Mouse (Mus musculus) hindbrain, embryonic 14.5 days (tissue): ENCODE data around the gene Prpf6. TPM values are rescaled to one million over a fixed set of nuclear protein-coding genes. Genes with fewer than 3 reads are reported as not detected.
A peak's percentile ranks its signal among the peaks of the same experiment; 100 is the strongest.

Source experiments
- ATAC-seq: fragments of 200-750 bp; cut with Nextera tagmentation; 2 replicates; pipeline ENCODE4 v1.8.0; 2017; ENCODE audit warnings: moderate number of reproducible peaks, mild to moderate bottlenecking, moderate TSS enrichment, moderate library complexity; ENCODE audit not compliant: low FRiP score
- DNase-seq: peaks from one replicate; pipeline ENCODE4 v3.0.0-alpha.2; 2015; ENCODE audit warnings: low spot score
- H3K27ac ChIP-seq: fragments of 300-500 bp; sonication (generic); 2 replicates; pipeline ENCODE4 v1.5.1; 2014; ENCODE audit warnings: mild to moderate bottlenecking, moderate library complexity
- H3K27me3 ChIP-seq: fragments of 300-500 bp; sonication (generic); 2 replicates; pipeline ENCODE4 v1.6.1; 2014; ENCODE audit warnings: mild to moderate bottlenecking, low read length, mixed read lengths; ENCODE audit not compliant: control insufficient read depth, insufficient read depth
- H3K36me3 ChIP-seq: fragments of 300-500 bp; sonication (generic); replicated peaks from 2 replicates; pipeline ENCODE4 v1.6.1; 2014; ENCODE audit not compliant: control insufficient read depth, insufficient read depth
- H3K4me1 ChIP-seq: fragments of 300-500 bp; sonication (generic); replicated peaks from 2 replicates; pipeline ENCODE4 v1.6.1; 2014; ENCODE audit warnings: antibody characterized with exemption, low read length, mixed read lengths; ENCODE audit not compliant: control insufficient read depth, insufficient read depth
- H3K4me2 ChIP-seq: fragments of 300-500 bp; sonication (generic); replicated peaks from 2 replicates; pipeline ENCODE4 v1.6.1; 2014; ENCODE audit warnings: mild to moderate bottlenecking, moderate library complexity
- H3K4me3 ChIP-seq: fragments of 300-500 bp; sonication (generic); replicated peaks from 2 replicates; pipeline ENCODE4 v1.5.1; 2014; ENCODE audit warnings: mild to moderate bottlenecking, low read length
- H3K9ac ChIP-seq: fragments of 300-500 bp; sonication (generic); 2 replicates; pipeline ENCODE4 v1.6.1; 2014
- H3K9me3 ChIP-seq: fragments of 300-500 bp; sonication (generic); 2 replicates; pipeline ENCODE4 v1.6.1; 2016; ENCODE audit warnings: low read length; ENCODE audit not compliant: control insufficient read depth
- WGBS: fragments of 180-500 bp; shearing (Covaris S2); extraction: QIAGEN DNeasy Blood & Tissue Kit; methylation state at CpG from one replicate; pipeline ENCODE4 v1.1.7; 2014; 5-methylcytosine and 5-hydroxymethylcytosine counted together
- polyA plus RNA-seq: library from polyadenylated mRNA; unstranded; fragments of >200 nt; fragmentation: Nextera tagmentation; extraction: Ambion mirVana; gene quantifications from 2 replicates; pipeline ENCODE4 v1.2.1, GENCODE M21; 2014

Prpf6 gene
- polyA plus RNA-seq, 1 experiment from 2014 or later, result 53.9 TPM

GRCm38 (mm10) chr2:181675454-181675853 is 83.8 kb downstream of the Prpf6 start:
- Histone ChIP-seq H3K9me3 (no peaks in the 10 kb centered on the region), H3K4me1 (peaks cover 23% of the 10 kb centered on the region), H3K4me3 (no peak overlapping the region), H3K36me3 (no peaks in the 10 kb centered on the region), H3K27ac (peak overlapping the region; percentile 59), H3K27me3 (peaks cover 27% of the 10 kb centered on the region), H3K4me2 (peak overlapping the region; percentile 44), H3K9ac (peak overlapping the region; percentile 5; the same call in 1 of the 2 replicates)
- 3% methylated on average over 14 of the region's 14 CpGs for WGBS
- no peak for ATAC-seq
- peak; percentile 46 for DNase-seq

GRCm38 (mm10) chr2:181676424-181676823 is 84.8 kb downstream of the Prpf6 start:
- H3K9me3 ChIP-seq, result no peaks in the 10 kb centered on the region
- ATAC-seq, result no peak
- H3K27me3 ChIP-seq, result peaks cover 18% of the 10 kb centered on the region
- 29% methylated on average over 2 of the region's 2 CpGs for WGBS
- H3K27ac ChIP-seq, result peak overlapping the region; percentile 59
- H3K4me3 ChIP-seq, result no peak overlapping the region
- H3K4me2 ChIP-seq, result no peak overlapping the region
- peak overlapping the region; percentile 24; the same call in 1 of the 2 replicates for H3K9ac ChIP-seq
- no peaks in the 10 kb centered on the region for H3K36me3 ChIP-seq
- peak; percentile 39 for DNase-seq
- H3K4me1 ChIP-seq, result peaks cover 22% of the 10 kb centered on the region

- Histone ChIP-seq H3K27me3 (peaks cover 10% of the 10 kb centered on the region), H3K9ac (no peak overlapping the region), H3K4me2 (no peak overlapping the region), H3K36me3 (no peaks in the 10 kb centered on the region), H3K9me3 (no peaks in the 10 kb centered on the region), H3K27ac (no peak overlapping the region), H3K4me3 (no peak overlapping the region), H3K4me1 (peaks cover 27% of the 10 kb centered on the region)
- ATAC-seq (no peak), DNase-seq (no peak)
- WGBS, result 56% methylated on average over 5 of the region's 5 CpGs
Observed at GRCm38 (mm10) chr2:181677096-181677754, 85.6 kb downstream of the Prpf6 start.

GRCm38 (mm10) chr2:181677755-181678098 is 86.1 kb downstream of the Prpf6 start:
- WGBS, result 60% methylated on average over 3 of the region's 3 CpGs
- H3K9me3 ChIP-seq, result no peaks in the 10 kb centered on the region
- H3K9ac ChIP-seq, result no peak overlapping the region
- no peaks in the 10 kb centered on the region for H3K36me3 ChIP-seq
- DNase-seq, result no peak
- H3K27ac ChIP-seq, result no peak overlapping the region
- no peak overlapping the region for H3K4me2 ChIP-seq
- peaks cover 27% of the 10 kb centered on the region for H3K4me1 ChIP-seq
- ATAC-seq, result no peak
- no peak overlapping the region for H3K4me3 ChIP-seq
- peaks cover 5% of the 10 kb centered on the region for H3K27me3 ChIP-seq

- DNase-seq (peak; percentile 76), ATAC-seq (peak; percentile 56)
- H3K9me3 ChIP-seq, result no peaks in the 10 kb centered on the region
- no peak overlapping the region for H3K27ac ChIP-seq
- H3K36me3 ChIP-seq, result no peaks in the 10 kb centered on the region
- H3K4me1 ChIP-seq, result peaks cover 27% of the 10 kb centered on the region
- H3K4me3 ChIP-seq, result no peak overlapping the region
- H3K9ac ChIP-seq, result no peak overlapping the region
- WGBS, result 57% methylated on average over 1 of the region's 1 CpGs
- H3K4me2 ChIP-seq, result no peak overlapping the region
- no peaks in the 10 kb centered on the region for H3K27me3 ChIP-seq
Observed at GRCm38 (mm10) chr2:181678780-181679179, 87.1 kb downstream of the Prpf6 start.

- Histone ChIP-seq H3K4me2 (peak within 1 kb of the TSS; percentile 71), H3K36me3 (peaks cover 6% of the 10 kb centered on the region; the same call in 1 of the 2 replicates), H3K9me3 (no peaks in the 10 kb centered on the region), H3K27ac (peak within 1 kb of the TSS; percentile 58), H3K9ac (peak within 1 kb of the TSS; percentile 94), H3K4me1 (peaks cover 26% of the 10 kb centered on the region), H3K4me3 (peak within 1 kb of the TSS; percentile 79), H3K27me3 (no peaks in the 10 kb centered on the region)
- WGBS, result under 1% methylated on average over 66 of the region's 69 CpGs
- peak; percentile 52 for ATAC-seq
- peak; percentile 61 for DNase-seq
Observed at GRCm38 (mm10) chr2:181679951-181680715, 88.5 kb downstream of the Prpf6 start, which contains the start of gene Tcea2. Tcea2 (plus strand) TSS chr2:181680310.

GRCm38 (mm10) chr2:181680716-181681117 is 89.0 kb downstream of the Prpf6 start:
- peak overlapping the region; percentile 58 for H3K27ac ChIP-seq
- H3K4me2 ChIP-seq, result peak overlapping the region; percentile 71
- H3K36me3 ChIP-seq, result peaks cover 12% of the 10 kb centered on the region
- H3K4me3 ChIP-seq, result peak overlapping the region; percentile 79
- no peak for DNase-seq
- peaks cover 21% of the 10 kb centered on the region for H3K4me1 ChIP-seq
- 13% methylated on average over 7 of the region's 7 CpGs for WGBS
- no peaks in the 10 kb centered on the region for H3K27me3 ChIP-seq
- no peaks in the 10 kb centered on the region for H3K9me3 ChIP-seq
- ATAC-seq, result peak; percentile 16; the same call in 1 of the 2 replicates
- peak overlapping the region; percentile 94 for H3K9ac ChIP-seq

- Histone ChIP-seq H3K27me3 (no peaks in the 10 kb centered on the region), H3K4me1 (peaks cover 13% of the 10 kb centered on the region), H3K9ac (no peak overlapping the region), H3K9me3 (no peaks in the 10 kb centered on the region), H3K27ac (no peak overlapping the region), H3K36me3 (peaks cover 24% of the 10 kb centered on the region), H3K4me3 (no peak overlapping the region), H3K4me2 (no peak overlapping the region)
- DNase-seq (no peak), ATAC-seq (no peak)
- 94% methylated on average over 1 of the region's 1 CpGs for WGBS
Observed at GRCm38 (mm10) chr2:181681978-181682377, 90.3 kb downstream of the Prpf6 start.

- ATAC-seq (no peak), DNase-seq (no peak)
- no peak overlapping the region for H3K4me2 ChIP-seq
- peaks cover 13% of the 10 kb centered on the region for H3K4me1 ChIP-seq
- H3K4me3 ChIP-seq, result no peak overlapping the region
- 73% methylated on average over 4 of the region's 4 CpGs for WGBS
- H3K36me3 ChIP-seq, result peaks cover 38% of the 10 kb centered on the region
- no peaks in the 10 kb centered on the region for H3K27me3 ChIP-seq
- H3K9ac ChIP-seq, result no peak overlapping the region
- no peaks in the 10 kb centered on the region for H3K9me3 ChIP-seq
- no peak overlapping the region for H3K27ac ChIP-seq
Observed at GRCm38 (mm10) chr2:181683381-181683780, 91.7 kb downstream of the Prpf6 start.
